Mouse (Mus musculus): ENCODE results near the gene Slit2.

DNA sequence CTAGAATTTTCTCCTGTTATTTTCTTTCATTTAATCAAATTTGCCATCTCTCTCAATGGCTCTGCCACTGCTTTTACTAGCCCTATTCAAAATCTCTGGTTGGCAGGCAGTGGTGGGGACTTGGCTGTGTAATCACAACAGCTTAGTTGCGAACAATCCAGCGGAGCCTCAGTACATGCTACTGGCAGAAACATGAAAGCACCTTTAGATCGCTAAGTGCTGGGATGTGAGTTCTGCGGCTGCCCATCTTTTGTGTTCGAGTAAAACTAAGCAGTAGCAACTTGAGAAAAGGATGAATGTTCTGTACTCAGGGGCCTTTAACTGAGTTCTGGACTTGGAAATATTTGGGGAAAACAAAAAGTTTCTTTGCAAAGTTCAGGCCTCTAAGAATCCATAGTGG lies 139.7 kb downstream of the Slit2 start:
- TF ChIP-seq CTCF (IDR thresholded peaks at IDR 0.05; ENCODE audit: low read depth) (no peak), EP300 (optimal IDR thresholded peaks at IDR 0.05) (no peak)

Measured in stomach, postnatal 0 days (tissue).